Mouse (Mus musculus) kidney, embryonic 15.5 days (tissue): Measurements from ENCODE around the gene Kdm6b. TPM values are rescaled to one million over a fixed set of nuclear protein-coding genes. Genes with fewer than 3 reads are reported as not detected.

Experiments used
- ATAC-seq: fragments of 200-750 bp; cut with Nextera tagmentation; replicated peaks from 2 replicates; pipeline ENCODE4 v1.8.0; 2017; ENCODE audit warnings: moderate TSS enrichment; ENCODE audit not compliant: low FRiP score
- H3K27ac ChIP-seq: fragments of 300-500 bp; sonication (generic); 2 replicates; pipeline ENCODE4 v1.5.1; 2015; ENCODE audit warnings: mild to moderate bottlenecking, inconsistent platforms
- H3K27me3 ChIP-seq: fragments of 300-500 bp; sonication (generic); 2 replicates; pipeline ENCODE4 v1.6.1; 2015; ENCODE audit warnings: inconsistent platforms
- H3K36me3 ChIP-seq: fragments of 300-500 bp; sonication (generic); 2 replicates; pipeline ENCODE4 v1.6.1; 2015; ENCODE audit warnings: inconsistent platforms
- H3K4me1 ChIP-seq: fragments of 300-500 bp; sonication (generic); 2 replicates; pipeline ENCODE4 v1.6.1; 2015; ENCODE audit warnings: inconsistent platforms
- H3K4me2 ChIP-seq: fragments of 300-500 bp; sonication (generic); 2 replicates; pipeline ENCODE4 v1.6.1; 2015; ENCODE audit warnings: moderate library complexity, mild to moderate bottlenecking, inconsistent platforms
- H3K4me3 ChIP-seq: fragments of 300-500 bp; sonication (generic); replicated peaks from 2 replicates; pipeline ENCODE4 v1.5.1; 2015; ENCODE audit warnings: mild to moderate bottlenecking, inconsistent platforms
- H3K9ac ChIP-seq: fragments of 300-500 bp; sonication (generic); 2 replicates; pipeline ENCODE4 v1.6.1; 2015; ENCODE audit warnings: mild to moderate bottlenecking, inconsistent platforms
- H3K9me3 ChIP-seq: fragments of 300-500 bp; sonication (generic); replicated peaks from 2 replicates; pipeline ENCODE4 v1.6.1; 2016; ENCODE audit warnings: inconsistent platforms
- WGBS: fragments of 180-500 bp; shearing (Covaris S2); methylation state at CpG from one replicate; pipeline ENCODE4 v1.1.7; 2015; ENCODE audit warnings: mixed read lengths; 5-methylcytosine and 5-hydroxymethylcytosine counted together
- polyA plus RNA-seq: library from polyadenylated mRNA; unstranded; fragments of >200 nt; fragmentation: Nextera tagmentation; extraction: Ambion mirVana; gene quantifications from 2 replicates; pipeline ENCODE4 v1.2.1, GENCODE M21; 2015

Gene Kdm6b
- polyA plus RNA-seq, 1 experiment from 2014 or later: 32.6 TPM

DNA sequence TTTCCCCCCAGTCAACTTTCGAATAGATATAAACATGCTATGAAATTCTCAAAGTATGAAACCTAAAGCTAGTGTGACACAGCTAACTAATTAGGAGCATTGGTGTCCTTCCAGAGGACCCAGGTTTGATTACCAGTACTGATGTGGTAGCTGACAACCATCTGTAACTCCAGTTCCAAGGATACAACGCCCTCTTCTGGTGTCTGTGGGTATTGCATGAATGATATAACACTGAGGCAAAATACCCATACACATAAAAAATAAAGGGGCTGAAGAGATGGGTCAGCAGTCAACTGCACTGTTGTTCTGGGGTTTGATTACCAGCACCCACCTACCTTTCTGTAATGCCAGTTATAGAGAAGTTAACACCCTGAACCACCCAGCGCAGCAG lies 40.7 kb downstream of the Kdm6b start:
- no peak for ATAC-seq
- Histone ChIP-seq H3K27me3 (no peaks in the 10 kb centered on the region), H3K4me1 (peaks cover 37% of the 10 kb centered on the region), H3K4me3 (no peak overlapping the region), H3K9me3 (no peaks in the 10 kb centered on the region), H3K9ac (no peak overlapping the region), H3K4me2 (0 out of 2 replicates have a peak overlapping the region, but pooled peaks have one; percentile 48), H3K36me3 (peaks cover 46% of the 10 kb centered on the region), H3K27ac (peak overlapping the region; percentile 90)
- WGBS: 62% methylated on average over 3 of the region's 3 CpGs

GRCm38 (mm10) chr11:69372056-69372779 lies 41.3 kb downstream of the Kdm6b start:
- H3K4me3 ChIP-seq: peak overlapping the region; percentile 27
- no peak overlapping the region for H3K9ac ChIP-seq
- H3K36me3 ChIP-seq: peaks cover 44% of the 10 kb centered on the region
- no peaks in the 10 kb centered on the region for H3K9me3 ChIP-seq
- H3K27me3 ChIP-seq: no peaks in the 10 kb centered on the region
- peak overlapping the region; percentile 90 for H3K27ac ChIP-seq
- ATAC-seq: no peak
- H3K4me1 ChIP-seq: peaks cover 42% of the 10 kb centered on the region
- 23% methylated on average over 12 of the region's 12 CpGs for WGBS
- H3K4me2 ChIP-seq: peak overlapping the region; percentile 48

- ATAC-seq: no peak
- Histone ChIP-seq H3K4me1 (peaks cover 42% of the 10 kb centered on the region), H3K4me3 (peak overlapping the region; percentile 27), H3K9me3 (no peaks in the 10 kb centered on the region), H3K36me3 (peaks cover 38% of the 10 kb centered on the region), H3K27ac (peak overlapping the region; percentile 90), H3K9ac (no peak overlapping the region), H3K27me3 (no peaks in the 10 kb centered on the region), H3K4me2 (peak overlapping the region; percentile 48)
- 32% methylated on average over 12 of the region's 12 CpGs for WGBS
Measured at GRCm38 (mm10) chr11:69371601-69372000, 41.9 kb downstream of the Kdm6b start.

- H3K4me3 ChIP-seq: peak overlapping the region; percentile 27
- H3K9ac ChIP-seq: no peak overlapping the region; the same call in 1 of the 2 replicates
- H3K4me1 ChIP-seq: peaks cover 48% of the 10 kb centered on the region
- no peaks in the 10 kb centered on the region for H3K27me3 ChIP-seq
- H3K27ac ChIP-seq: peak overlapping the region; percentile 90
- 15% methylated on average over 9 of the region's 9 CpGs for WGBS
- no peaks in the 10 kb centered on the region for H3K9me3 ChIP-seq
- H3K36me3 ChIP-seq: peaks cover 30% of the 10 kb centered on the region
- no peak for ATAC-seq
- H3K4me2 ChIP-seq: peak overlapping the region; percentile 48
Measured at GRCm38 (mm10) chr11:69370817-69371215, 42.7 kb downstream of the Kdm6b start.

DNA sequence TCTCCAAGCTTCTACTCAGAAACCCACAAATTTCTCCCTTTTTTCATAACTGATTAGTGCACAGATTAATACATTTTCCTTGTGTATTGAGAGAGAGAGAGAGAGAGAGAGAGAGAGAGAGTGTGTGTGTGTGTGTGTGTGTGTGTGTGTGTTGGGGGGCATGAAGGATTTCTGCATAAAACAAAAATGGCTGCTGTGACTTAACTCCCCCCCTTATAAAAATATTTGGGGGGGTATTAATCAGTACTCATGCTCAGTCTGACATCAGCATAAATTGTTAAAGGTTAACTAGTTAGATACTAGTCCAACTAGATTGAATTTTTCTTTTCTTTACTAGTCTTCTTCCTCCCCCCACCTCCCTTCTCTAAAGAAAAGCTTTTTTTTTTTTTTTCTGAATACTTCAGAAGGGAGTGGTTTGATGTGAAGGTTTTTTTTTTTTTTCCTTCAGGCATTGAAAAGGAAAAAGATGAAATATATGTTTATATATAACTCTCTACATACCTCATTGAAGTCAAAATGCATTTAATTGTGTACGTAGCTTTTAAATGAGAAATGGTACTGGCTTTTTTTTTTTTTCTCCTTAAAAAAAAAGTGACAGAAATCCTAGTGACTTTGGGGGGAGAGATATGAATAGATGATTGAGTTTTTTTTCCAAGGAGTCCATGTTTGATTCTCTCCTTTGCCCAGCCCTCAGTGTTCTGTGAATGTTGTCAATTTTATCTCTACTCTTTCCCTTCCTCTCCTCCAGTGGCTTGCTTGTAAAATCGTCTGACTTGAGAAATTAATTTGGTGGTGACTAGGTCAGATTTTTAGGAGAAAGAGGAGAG lies 43.3 kb downstream of the Kdm6b start:
- Histone ChIP-seq H3K4me1 (peaks cover 55% of the 10 kb centered on the region), H3K4me2 (peak overlapping the region; percentile 87), H3K27me3 (no peaks in the 10 kb centered on the region), H3K9ac (peak overlapping the region; percentile 99), H3K27ac (peak overlapping the region; percentile 100), H3K9me3 (no peaks in the 10 kb centered on the region), H3K36me3 (peaks cover 24% of the 10 kb centered on the region), H3K4me3 (peak overlapping the region; percentile 94)
- no peak for ATAC-seq
- 21% methylated on average over 2 of the region's 2 CpGs for WGBS

GRCm38 (mm10) chr11:69369215-69369989 lies 44.1 kb downstream of the Kdm6b start, which contains the start of gene Chd3:
Chd3 (minus strand) TSS chr11:69369406.
- Histone ChIP-seq H3K36me3 (peaks cover 18% of the 10 kb centered on the region), H3K9ac (peak within 1 kb of the TSS; percentile 99), H3K27me3 (no peaks in the 10 kb centered on the region), H3K27ac (peak within 1 kb of the TSS; percentile 100), H3K4me3 (peak within 1 kb of the TSS; percentile 94), H3K4me2 (peak within 1 kb of the TSS; percentile 87), H3K9me3 (no peaks in the 10 kb centered on the region), H3K4me1 (peaks cover 63% of the 10 kb centered on the region)
- 3% methylated on average over 15 of the region's 34 CpGs for WGBS
- ATAC-seq: no peak

DNA sequence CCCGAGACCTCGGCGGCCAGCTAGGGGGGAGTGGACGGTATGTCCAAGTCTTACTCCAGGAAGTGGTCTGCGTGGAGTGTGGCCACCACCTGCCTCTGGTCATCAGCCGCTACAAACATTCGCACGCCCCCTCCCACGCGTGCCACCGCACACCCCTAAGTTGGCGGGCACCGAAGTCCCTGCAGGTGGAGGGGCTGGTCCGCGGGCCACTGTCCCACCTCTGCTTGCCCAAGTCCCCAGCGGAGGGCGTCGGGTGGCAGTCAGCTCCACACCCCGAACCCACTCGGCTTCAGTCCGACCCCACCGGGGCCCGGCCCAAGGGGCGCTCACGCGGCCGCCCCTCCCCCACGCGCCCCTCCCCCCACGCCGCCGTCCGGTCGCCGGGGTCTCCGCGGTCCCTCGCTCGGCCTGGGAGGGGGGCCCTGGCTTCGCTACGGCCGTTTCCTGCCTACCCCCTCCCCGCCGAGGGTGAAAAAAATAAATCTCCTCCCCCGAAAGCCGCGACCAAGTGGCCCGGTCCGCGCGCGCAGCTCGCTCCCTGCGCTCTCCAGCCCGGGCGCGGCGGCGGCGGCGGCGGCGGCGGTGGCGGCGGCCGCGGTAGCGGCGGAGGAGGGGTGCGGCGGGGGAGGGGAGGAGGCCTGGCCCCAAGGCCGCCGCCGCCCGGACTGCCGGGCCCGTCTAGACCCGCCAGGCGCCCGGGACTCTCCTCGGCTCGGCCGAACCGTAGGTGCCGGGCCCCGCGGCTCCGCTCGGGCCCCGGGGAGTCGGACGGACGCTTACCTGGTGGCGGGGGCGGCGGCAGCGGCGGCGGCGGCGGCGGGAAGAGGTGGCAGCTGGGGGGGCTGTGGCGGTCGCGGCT lies 44.9 kb downstream of the Kdm6b start:
- H3K4me3 ChIP-seq: peak overlapping the region; percentile 94
- H3K27ac ChIP-seq: peak overlapping the region; percentile 100
- peaks cover 12% of the 10 kb centered on the region for H3K36me3 ChIP-seq
- H3K4me1 ChIP-seq: peaks cover 69% of the 10 kb centered on the region
- ATAC-seq: no peak
- no peaks in the 10 kb centered on the region for H3K27me3 ChIP-seq
- peak overlapping the region; percentile 87 for H3K4me2 ChIP-seq
- H3K9me3 ChIP-seq: no peaks in the 10 kb centered on the region
- peak overlapping the region; percentile 99 for H3K9ac ChIP-seq
- WGBS: under 1% methylated on average over 67 of the region's 106 CpGs

DNA sequence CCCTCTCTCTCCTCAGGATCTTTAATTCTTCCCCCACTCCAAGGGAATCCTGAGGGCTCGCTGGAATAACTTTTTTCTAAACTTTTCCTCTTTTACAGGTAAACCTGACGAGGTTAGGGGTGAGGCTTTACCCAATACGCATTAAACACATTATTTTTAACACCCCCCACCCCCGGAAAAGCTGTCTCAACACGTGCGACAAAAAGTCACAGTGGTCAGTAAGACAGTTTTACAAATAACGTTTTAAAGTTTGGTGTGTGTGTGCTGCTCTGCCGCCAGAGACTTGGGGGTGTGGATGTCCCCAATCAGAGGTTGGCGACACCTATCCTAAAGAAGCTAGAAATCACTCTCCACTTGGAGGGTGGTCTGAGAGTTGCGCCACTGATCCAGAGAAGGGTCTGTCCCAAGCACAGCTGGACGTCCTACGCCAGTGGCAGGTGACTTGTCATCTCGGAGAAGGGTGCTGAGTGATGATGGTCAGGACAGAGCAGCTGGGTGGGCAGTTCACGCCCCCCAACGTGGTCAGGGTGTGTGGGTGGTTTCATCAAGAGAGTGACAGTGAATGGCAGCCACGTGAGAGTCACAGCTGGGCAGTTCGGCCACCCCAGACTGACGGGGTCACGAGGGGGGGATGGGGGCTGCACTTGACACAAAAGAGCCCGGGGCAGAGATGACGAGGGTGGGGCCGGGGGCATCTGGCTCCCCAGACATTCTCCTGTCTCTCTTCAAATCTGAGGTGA lies 45.7 kb downstream of the Kdm6b start:
- peak overlapping the region; percentile 94 for H3K4me3 ChIP-seq
- no peaks in the 10 kb centered on the region for H3K27me3 ChIP-seq
- peaks cover 71% of the 10 kb centered on the region for H3K4me1 ChIP-seq
- WGBS: 1% methylated on average over 22 of the region's 22 CpGs
- no peaks in the 10 kb centered on the region for H3K9me3 ChIP-seq
- peak overlapping the region; percentile 87 for H3K4me2 ChIP-seq
- 0 out of 2 replicates have a peak, but pooled peaks have one; percentile 3 for ATAC-seq
- peak overlapping the region; percentile 99 for H3K9ac ChIP-seq
- H3K36me3 ChIP-seq: peaks cover 12% of the 10 kb centered on the region
- H3K27ac ChIP-seq: peak overlapping the region; percentile 100

DNA sequence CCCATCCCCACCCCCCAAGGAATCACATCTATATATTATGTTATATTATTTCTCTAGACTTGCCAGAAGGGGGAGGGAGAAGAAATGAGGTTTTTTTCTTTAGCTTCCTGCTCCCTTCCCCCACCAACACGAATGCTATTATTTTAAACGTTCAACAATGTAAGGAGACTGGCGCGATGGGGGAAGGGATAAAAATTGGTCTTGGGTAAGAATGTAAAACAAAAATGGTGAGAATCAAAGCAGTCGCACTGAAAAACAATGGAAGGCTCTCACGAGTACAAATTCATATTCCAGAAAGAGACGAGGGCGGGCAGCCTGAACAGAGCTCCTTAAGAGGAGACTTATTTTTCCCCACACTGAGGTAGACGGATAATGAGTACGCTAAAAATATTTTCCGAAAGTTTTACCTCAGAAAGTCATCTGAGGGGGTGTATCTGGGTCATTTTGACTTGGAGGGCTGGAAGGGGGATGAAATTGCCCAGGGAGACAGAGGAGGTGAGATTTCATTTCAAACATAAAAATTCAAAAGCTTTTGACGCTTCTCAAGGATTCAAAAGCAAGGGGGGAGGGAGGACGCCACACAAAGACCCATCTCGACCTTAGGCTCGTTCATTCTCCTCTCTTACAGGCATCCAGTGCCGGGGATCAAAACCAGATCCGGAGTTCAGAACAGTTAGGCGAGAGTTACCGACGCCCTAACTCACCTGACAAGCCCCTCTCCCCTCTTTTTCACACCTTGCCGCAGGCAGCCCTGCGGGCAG lies 46.4 kb downstream of the Kdm6b start:
- peak overlapping the region; percentile 87 for H3K4me2 ChIP-seq
- H3K9me3 ChIP-seq: no peaks in the 10 kb centered on the region
- no peaks in the 10 kb centered on the region for H3K27me3 ChIP-seq
- H3K9ac ChIP-seq: peak overlapping the region; percentile 99
- under 1% methylated on average over 22 of the region's 22 CpGs for WGBS
- no peak for ATAC-seq
- peak overlapping the region; percentile 94 for H3K4me3 ChIP-seq
- peaks cover 63% of the 10 kb centered on the region for H3K4me1 ChIP-seq
- H3K36me3 ChIP-seq: peaks cover 18% of the 10 kb centered on the region
- peak overlapping the region; percentile 100 for H3K27ac ChIP-seq
